12 mouse cellular contexts compared by ENCODE assay signal in genomic region chr2:120446373-120446772, GRCm38 (mm10). TPM values are rescaled to one million over a fixed set of nuclear protein-coding genes. Genes with fewer than 3 reads are reported as not detected.
DNase-seq lines count a peak whose midpoint lies in the region; ATAC-seq lines count a peak whose summit lies in the region.
"Had no signal": no experiment of that assay in that cellular context is flagged by ENCODE, and none has a peak within 500 bp of the region (broad histone marks: within the 10 kb centered on the region; RNA-seq: fewer than 3 reads in every experiment).

No protein-coding gene starts in this region.

- 52% methylated on average over 10 of the region's 10 CpGs for WGBS in heart, embryonic 15.5 days
- WGBS in forebrain, embryonic 11.5 days, result 84% methylated on average over 10 of the region's 10 CpGs
- WGBS in midbrain, embryonic 16.5 days, result 88% methylated on average over 10 of the region's 10 CpGs

- intact Hi-C loops in heart, postnatal 14 days (cut with DNase I), result no loop called here

- no peak overlapping the region for H3K9ac ChIP-seq in heart, embryonic 15.5 days
- no peak overlapping the region for H3K9ac ChIP-seq in forebrain, embryonic 11.5 days (ENCODE audit: low read length)
- H3K9ac ChIP-seq in midbrain, embryonic 16.5 days (ENCODE audit: low read depth, low read length), result no peak overlapping the region
- H3K9ac ChIP-seq: hindbrain, embryonic 15.5 days had no signal

- H3K4me1 ChIP-seq in heart, embryonic 15.5 days (replicated peaks), result no peaks in the 10 kb centered on the region
- peaks cover 22% of the 10 kb centered on the region for H3K4me1 ChIP-seq in megakaryocyte, embryonic 14.5 days
- H3K4me1 ChIP-seq in forebrain, embryonic 11.5 days (replicated peaks; ENCODE audit: control insufficient read depth, insufficient read depth, low read length), result no peaks in the 10 kb centered on the region
- H3K4me1 ChIP-seq in midbrain, embryonic 16.5 days (ENCODE audit: control insufficient read depth, insufficient read depth, low read length), result no peaks in the 10 kb centered on the region
- H3K4me1 ChIP-seq: hindbrain, embryonic 15.5 days had no signal

- H3K4me2 ChIP-seq in heart, embryonic 15.5 days, result no peak overlapping the region
- H3K4me2 ChIP-seq in forebrain, embryonic 11.5 days (ENCODE audit: low read depth, low read length, severe bottlenecking), result no peak overlapping the region
- no peak overlapping the region for H3K4me2 ChIP-seq in midbrain, embryonic 16.5 days (ENCODE audit: low read length)
- H3K4me2 ChIP-seq: hindbrain, embryonic 15.5 days had no signal

- no peak overlapping the region for H3K4me3 ChIP-seq in heart, embryonic 15.5 days
- peak overlapping the region; percentile 66 for H3K4me3 ChIP-seq in megakaryocyte, embryonic 14.5 days (replicated peaks)
- no peak overlapping the region for H3K4me3 ChIP-seq in forebrain, embryonic 11.5 days (ENCODE audit: low read depth, low read length)
- no peak overlapping the region for H3K4me3 ChIP-seq in midbrain, embryonic 16.5 days (ENCODE audit: low read depth, low read length)
- H3K4me3 ChIP-seq: hindbrain, embryonic 15.5 days; midbrain, embryonic 10.5 days had no signal

- no peaks in the 10 kb centered on the region for H3K36me3 ChIP-seq in heart, embryonic 15.5 days
- H3K36me3 ChIP-seq in megakaryocyte, embryonic 14.5 days (replicated peaks; ENCODE audit: low read length), result peaks cover 44% of the 10 kb centered on the region
- no peaks in the 10 kb centered on the region for H3K36me3 ChIP-seq in forebrain, embryonic 11.5 days (ENCODE audit: control insufficient read depth, insufficient read depth, low read length)
- no peaks in the 10 kb centered on the region for H3K36me3 ChIP-seq in midbrain, embryonic 16.5 days (ENCODE audit: control insufficient read depth, insufficient read depth, low read length)
- H3K36me3 ChIP-seq: hindbrain, embryonic 15.5 days; midbrain, embryonic 10.5 days had no signal

- no peak overlapping the region for H3K27ac ChIP-seq in heart, embryonic 15.5 days
- no peak overlapping the region for H3K27ac ChIP-seq in forebrain, embryonic 11.5 days (ENCODE audit: low read depth, low read length)
- H3K27ac ChIP-seq in midbrain, embryonic 16.5 days (ENCODE audit: low read length), result no peak overlapping the region
- H3K27ac ChIP-seq: hindbrain, embryonic 15.5 days; midbrain, embryonic 10.5 days had no signal

- H3K27me3 ChIP-seq in heart, embryonic 15.5 days, result no peaks in the 10 kb centered on the region
- no peaks in the 10 kb centered on the region for H3K27me3 ChIP-seq in megakaryocyte, embryonic 14.5 days (replicated peaks)
- no peaks in the 10 kb centered on the region for H3K27me3 ChIP-seq in forebrain, embryonic 11.5 days (ENCODE audit: control insufficient read depth, insufficient read depth, low read length)
- H3K27me3 ChIP-seq in midbrain, embryonic 16.5 days (ENCODE audit: control insufficient read depth, insufficient read depth, low read depth, low read length), result no peaks in the 10 kb centered on the region
- H3K27me3 ChIP-seq: hindbrain, embryonic 15.5 days had no signal

- no peaks in the 10 kb centered on the region for H3K9me3 ChIP-seq in heart, embryonic 15.5 days (replicated peaks)
- no peaks in the 10 kb centered on the region for H3K9me3 ChIP-seq in megakaryocyte, embryonic 14.5 days
- H3K9me3 ChIP-seq in forebrain, embryonic 11.5 days (ENCODE audit: control insufficient read depth, low read length), result no peaks in the 10 kb centered on the region
- H3K9me3 ChIP-seq in midbrain, embryonic 16.5 days (replicated peaks; ENCODE audit: control insufficient read depth, low read length, poor library complexity, severe bottlenecking), result no peaks in the 10 kb centered on the region
- H3K9me3 ChIP-seq: hindbrain, embryonic 15.5 days; midbrain, embryonic 10.5 days had no signal

- 0 out of 2 replicates have a peak, but pooled peaks have one; percentile 27 for ATAC-seq in heart, embryonic 15.5 days (replicated peaks; ENCODE audit: insufficient number of reproducible peaks, insufficient read depth, low FRiP score, low read depth)
- no peak for ATAC-seq in forebrain, embryonic 11.5 days (replicated peaks; ENCODE audit: low FRiP score)
- ATAC-seq in midbrain, embryonic 16.5 days, result no peak

- no peak for DNase-seq in heart, postnatal 14 days
- DNase-seq in ZHBTc4 (ENCODE audit: low read depth, low spot score), result peak; percentile 5
- peak; percentile 2 for DNase-seq in forelimb bud, embryonic 11.5 days (ENCODE audit: low read depth, low spot score)
- no peak for DNase-seq in forebrain, embryonic 11.5 days (ENCODE audit: low spot score)
- no peak for DNase-seq in urinary bladder, adult 2 months (ENCODE audit: low spot score)
- DNase-seq: cerebellum, adult 9-11 months; layer of hippocampus, postnatal 36 days had no signal

RNA-seq across cellular contexts. Expression of gene Capn3, which starts 9.4 kb away (rescaled TPM):
- polyA plus RNA-seq in heart, embryonic 15.5 days (2015; fragmentation: Nextera tagmentation; extraction: Ambion mirVana), result 3.0 and 3.7 TPM in 2 replicates
- 1 to 10 TPM; 2.0 to 2.9 TPM for total RNA-seq in heart, postnatal 14 days (2021)
- polyA plus RNA-seq in megakaryocyte, embryonic 14.5 days (2012; ENCODE audit: insufficient read depth, low replicate concordance), result 9.7 and 29.4 TPM in 2 replicates
- polyA plus RNA-seq in forebrain, embryonic 11.5 days (2014; fragmentation: Nextera tagmentation; extraction: Ambion mirVana), result 3.7 and 4.4 TPM in 2 replicates
- 2.4 and 2.6 TPM in 2 replicates for polyA plus RNA-seq in urinary bladder, adult 2 months (2012; rRNA removed)
- 0.53 and 1.1 TPM in 2 replicates for polyA plus RNA-seq in midbrain, embryonic 16.5 days (2015; fragmentation: Nextera tagmentation; extraction: Ambion mirVana)

RNA-seq across cellular contexts. Expression of gene Tmem87a, which starts 42.5 kb away (rescaled TPM):
- polyA plus RNA-seq in heart, embryonic 15.5 days (2015; fragmentation: Nextera tagmentation; extraction: Ambion mirVana), result 6.5 and 8.0 TPM in 2 replicates
- 10 to 100 TPM; 19.1 to 19.7 TPM for total RNA-seq in heart, postnatal 14 days (2021)
- polyA plus RNA-seq in megakaryocyte, embryonic 14.5 days (2012; ENCODE audit: insufficient read depth, low replicate concordance), result 0.91 TPM in 1 of 2 replicates, not detected in the other
- polyA plus RNA-seq in forebrain, embryonic 11.5 days (2014; fragmentation: Nextera tagmentation; extraction: Ambion mirVana), result 6.0 and 10.6 TPM in 2 replicates
- polyA plus RNA-seq in urinary bladder, adult 2 months (2012; rRNA removed), result 26.2 and 30.7 TPM in 2 replicates
- 5.6 and 6.8 TPM in 2 replicates for polyA plus RNA-seq in midbrain, embryonic 16.5 days (2015; fragmentation: Nextera tagmentation; extraction: Ambion mirVana)

RNA-seq across cellular contexts. Expression of gene Ganc, which starts 42.7 kb away (rescaled TPM):
- 9.0 and 9.9 TPM in 2 replicates for polyA plus RNA-seq in heart, embryonic 15.5 days (2015; fragmentation: Nextera tagmentation; extraction: Ambion mirVana)
- total RNA-seq in heart, postnatal 14 days (2021), result 10 to 100 TPM; 23.4 to 23.5 TPM
- polyA plus RNA-seq in megakaryocyte, embryonic 14.5 days (2012; ENCODE audit: insufficient read depth, low replicate concordance), result 0.86 TPM in 1 of 2 replicates, not detected in the other
- 6.7 and 8.0 TPM in 2 replicates for polyA plus RNA-seq in forebrain, embryonic 11.5 days (2014; fragmentation: Nextera tagmentation; extraction: Ambion mirVana)
- polyA plus RNA-seq in urinary bladder, adult 2 months (2012; rRNA removed), result 13.5 and 14.7 TPM in 2 replicates
- 8.6 and 9.8 TPM in 2 replicates for polyA plus RNA-seq in midbrain, embryonic 16.5 days (2015; fragmentation: Nextera tagmentation; extraction: Ambion mirVana)

Comparison
In these comparisons a context has a peak if more than half of its experiments do, and no peak if none do; other contexts are left out.
1. DNase-seq: peak in ZHBTc4 (single experiment) and forelimb bud, embryonic 11.5 days (single experiment); none in heart, postnatal 14 days (0 of 2), forebrain, embryonic 11.5 days (single experiment) and urinary bladder, adult 2 months (single experiment).